Mouse (Mus musculus) E14TG2a.4 (cell line): ENCODE results near the gene Fbxo22.

Source experiments
- H3K27me3 ChIP-seq: 2 replicates; pipeline ENCODE4 v1.6.1; 2014; ENCODE audit warnings: low read length, control low read depth; ENCODE audit not compliant: insufficient read depth
- H3K36me3 ChIP-seq: 2 replicates; pipeline ENCODE4 v1.6.1; 2014; ENCODE audit warnings: low read length, control low read depth; ENCODE audit not compliant: insufficient read depth
- H3K4me1 ChIP-seq: replicated peaks from 2 replicates; pipeline ENCODE4 v1.6.1; 2014; ENCODE audit warnings: low read depth, low read length, control low read depth
- H3K4me3 ChIP-seq: replicated peaks from 2 replicates; pipeline ENCODE4 v1.5.1; 2014; ENCODE audit warnings: mild to moderate bottlenecking, low read length
- H3K9me3 ChIP-seq: 2 replicates; pipeline ENCODE4 v1.6.1; 2014; ENCODE audit warnings: low read length, control low read depth
- CTCF ChIP-seq: conservative IDR thresholded peaks from 2 replicates; pipeline ENCODE4 v1.5.1; 2014; ENCODE audit warnings: low read length
- NANOG ChIP-seq: IDR thresholded peaks from 2 replicates; pipeline ENCODE4 v1.6.1; 2014; ENCODE audit warnings: borderline replicate concordance, low read length, mixed read lengths
- POU5F1 ChIP-seq: IDR thresholded peaks from 2 replicates; pipeline ENCODE4 v1.6.1; 2014; ENCODE audit warnings: low read length, borderline replicate concordance

The Fbxo22 gene

GRCm38 (mm10) chr9:55213396-55213795 is 4.7 kb downstream of the Fbxo22 start:
- peaks cover 76% of the 10 kb centered on the region for H3K36me3 ChIP-seq
- peak overlapping the region; percentile 58 for H3K4me3 ChIP-seq
- H3K27me3 ChIP-seq, result no peaks in the 10 kb centered on the region
- H3K4me1 ChIP-seq, result peaks cover 86% of the 10 kb centered on the region
- TF ChIP-seq NANOG (no peak), CTCF (no peak), POU5F1 (no peak)
- H3K9me3 ChIP-seq, result peaks cover 6% of the 10 kb centered on the region; the same call in 1 of the 2 replicates

- Histone ChIP-seq H3K27me3 (no peaks in the 10 kb centered on the region), H3K36me3 (peaks cover 90% of the 10 kb centered on the region), H3K9me3 (peaks cover 3% of the 10 kb centered on the region; the same call in 1 of the 2 replicates), H3K4me3 (peak overlapping the region; percentile 61), H3K4me1 (peaks cover 94% of the 10 kb centered on the region)
- TF ChIP-seq POU5F1, result no peak
- TF ChIP-seq NANOG, result no peak
- no peak for TF ChIP-seq CTCF
These were observed 6.3 kb downstream of the Fbxo22 start for GRCm38 (mm10) chr9:55215056-55215455.

GRCm38 (mm10) chr9:55215648-55216047 is 6.9 kb downstream of the Fbxo22 start:
- H3K27me3 ChIP-seq, result no peaks in the 10 kb centered on the region
- peaks cover 90% of the 10 kb centered on the region for H3K36me3 ChIP-seq
- peaks cover 3% of the 10 kb centered on the region; the same call in 1 of the 2 replicates for H3K9me3 ChIP-seq
- peaks cover 94% of the 10 kb centered on the region for H3K4me1 ChIP-seq
- H3K4me3 ChIP-seq, result peak overlapping the region; percentile 61
- TF ChIP-seq NANOG, result no peak
- TF ChIP-seq POU5F1, result no peak
- no peak for TF ChIP-seq CTCF

DNA sequence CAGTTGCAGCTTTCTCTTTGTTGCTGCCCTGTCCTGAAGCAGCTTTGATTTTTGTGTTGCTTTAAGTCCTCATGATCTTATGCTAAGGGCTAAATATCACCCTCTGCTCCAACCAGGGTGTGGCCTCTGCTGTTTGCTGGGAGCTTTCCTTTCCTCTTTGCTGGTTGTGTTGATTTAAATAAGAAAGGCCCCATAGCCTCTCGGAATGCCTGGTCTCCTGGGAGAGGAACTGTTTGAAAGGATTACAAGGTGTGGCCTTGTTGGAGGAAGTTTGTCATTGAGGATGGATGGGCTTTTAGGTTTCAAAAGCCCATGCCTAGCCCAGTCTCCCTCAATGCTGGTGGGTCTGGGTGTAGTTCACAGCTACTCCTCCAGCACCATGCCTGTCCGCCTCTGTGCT is 7.4 kb downstream of the Fbxo22 start:
- H3K4me1 ChIP-seq, result peaks cover 94% of the 10 kb centered on the region
- peak overlapping the region; percentile 67 for H3K4me3 ChIP-seq
- no peaks in the 10 kb centered on the region for H3K27me3 ChIP-seq
- H3K9me3 ChIP-seq, result peaks cover 3% of the 10 kb centered on the region; the same call in 1 of the 2 replicates
- TF ChIP-seq POU5F1 (peak; percentile 18; the same call in 1 of the 2 replicates), CTCF (no peak), NANOG (peak; percentile 67; the same call in 1 of the 2 replicates)
- H3K36me3 ChIP-seq, result peaks cover 90% of the 10 kb centered on the region

- Histone ChIP-seq H3K4me1 (peaks cover 93% of the 10 kb centered on the region), H3K27me3 (no peaks in the 10 kb centered on the region), H3K9me3 (peaks cover 3% of the 10 kb centered on the region; the same call in 1 of the 2 replicates), H3K4me3 (peak overlapping the region; percentile 67), H3K36me3 (peaks cover 94% of the 10 kb centered on the region)
- TF ChIP-seq NANOG (no peak), POU5F1 (no peak), CTCF (no peak)
These were observed 8.7 kb downstream of the Fbxo22 start for GRCm38 (mm10) chr9:55217381-55217780.

- Histone ChIP-seq H3K9me3 (peaks cover 4% of the 10 kb centered on the region), H3K36me3 (peaks cover 62% of the 10 kb centered on the region), H3K27me3 (no peaks in the 10 kb centered on the region), H3K4me3 (no peak overlapping the region), H3K4me1 (peaks cover 84% of the 10 kb centered on the region)
- peak; percentile 81 for TF ChIP-seq NANOG
- TF ChIP-seq CTCF, result no peak
These were observed 16.5 kb downstream of the Fbxo22 start for GRCm38 (mm10) chr9:55225165-55225737.

GRCm38 (mm10) chr9:55226251-55226650 is 17.5 kb downstream of the Fbxo22 start:
- no peak for TF ChIP-seq POU5F1
- TF ChIP-seq NANOG, result no peak
- no peak for TF ChIP-seq CTCF
- no peak overlapping the region for H3K4me3 ChIP-seq
- H3K27me3 ChIP-seq, result no peaks in the 10 kb centered on the region
- peaks cover 74% of the 10 kb centered on the region for H3K4me1 ChIP-seq
- H3K9me3 ChIP-seq, result peaks cover 4% of the 10 kb centered on the region
- peaks cover 52% of the 10 kb centered on the region for H3K36me3 ChIP-seq

DNA sequence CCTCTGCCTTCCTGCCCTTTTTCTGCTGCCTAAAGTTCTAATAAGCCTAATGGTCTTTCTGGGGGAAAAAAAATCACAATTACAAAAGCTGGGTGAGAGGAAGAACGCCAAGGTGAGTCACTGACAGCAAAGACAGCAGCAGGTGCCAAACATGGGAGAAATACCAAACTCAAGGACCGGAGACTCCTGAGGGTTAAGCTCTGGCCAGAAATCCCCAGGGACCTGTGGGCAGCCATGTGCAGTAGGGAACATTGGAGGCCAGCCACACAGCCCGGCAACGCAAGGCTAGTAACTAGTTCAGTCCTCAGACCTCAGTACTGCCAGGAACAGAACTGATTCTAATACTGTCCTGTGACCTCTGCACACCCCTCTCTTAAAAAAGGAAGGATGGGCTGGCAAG is 19.4 kb downstream of the Fbxo22 start:
- Histone ChIP-seq H3K27me3 (no peaks in the 10 kb centered on the region), H3K36me3 (peaks cover 33% of the 10 kb centered on the region), H3K4me3 (no peak overlapping the region), H3K9me3 (peaks cover 3% of the 10 kb centered on the region), H3K4me1 (peaks cover 74% of the 10 kb centered on the region)
- TF ChIP-seq POU5F1 (no peak), NANOG (no peak), CTCF (no peak)

DNA sequence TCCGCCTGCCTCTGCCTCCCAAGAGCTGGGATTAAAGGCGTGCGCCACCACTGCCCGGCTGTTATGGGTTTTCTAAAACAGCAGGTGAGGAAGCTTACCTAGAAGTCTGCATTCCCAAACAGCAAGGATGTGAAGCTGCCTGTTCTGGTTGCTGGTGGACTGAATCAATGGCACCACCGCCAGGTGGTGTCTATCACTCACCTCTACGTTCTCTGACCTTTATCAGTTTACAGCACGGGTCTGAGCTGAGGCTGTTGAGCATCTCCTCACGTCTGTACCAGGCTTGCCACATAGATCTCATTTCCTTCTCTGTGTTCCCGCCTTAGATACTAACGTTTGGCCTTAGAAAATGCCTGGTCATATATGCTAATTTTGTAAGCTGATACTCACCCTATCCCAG is 20.3 kb downstream of the Fbxo22 start:
- no peak for TF ChIP-seq POU5F1
- 0 out of 2 replicates have a peak, but pooled peaks have one; percentile 6 for TF ChIP-seq CTCF
- Histone ChIP-seq H3K4me3 (no peak overlapping the region), H3K36me3 (peaks cover 24% of the 10 kb centered on the region), H3K4me1 (peaks cover 74% of the 10 kb centered on the region), H3K27me3 (no peaks in the 10 kb centered on the region), H3K9me3 (no peaks in the 10 kb centered on the region)
